Mouse (Mus musculus) Patski (cell line): ENCODE measurements around the gene Plekhd1. TPM values are rescaled to one million over a fixed set of nuclear protein-coding genes. Genes with fewer than 3 reads are reported as not detected.
A peak's percentile ranks its signal among the peaks of the same experiment; 100 is the strongest.

Experiments
- ATAC-seq: fragments of 100-300 bp; one replicate; pipeline ENCODE4 v1.8.0; 2021
- CTCF ChIA-PET: fragments of 350-600 bp; sonication (Branson Sonifier 250); formaldehyde crosslinking; loops from one replicate; lab custom pipeline; 2022; ENCODE audit warnings: inconsistent platforms; lab: Charles Lee
- POLR2A ChIA-PET: fragments of 350-600 bp; sonication (Branson Sonifier 250); formaldehyde crosslinking; loops from one replicate; lab custom pipeline; 2022; ENCODE audit warnings: antibody characterized with exemption, inconsistent platforms; lab: Charles Lee
- DNase-seq: peaks from one replicate; pipeline ENCODE4 v3.0.0-alpha.2; 2011; ENCODE audit warnings: low read depth, low spot score
- H3K27me3 ChIP-seq: fragments of 371-371 bp; one replicate; pipeline ENCODE4 v1.5.1; 2021
- CTCF ChIP-seq: fragments of 100-300 bp; IDR thresholded peaks from one replicate; pipeline ENCODE4 v1.5.1; 2021
- in situ Hi-C: fragments of 300-500 bp; cut with MboI; formaldehyde crosslinking; loops from 3 replicates; pipeline ENCODE4 v1.11.1; 2018; ENCODE audit warnings: low pct_unique_long_range_greater_than_20kb, mixed read lengths
- polyA plus RNA-seq: library from polyadenylated mRNA; unstranded; gene quantifications from one replicate; pipeline ENCODE4 v1.2.3, GENCODE M21; 2021

The Plekhd1 gene
- polyA plus RNA-seq, 1 experiment from 2014 or later, result not detected

DNA sequence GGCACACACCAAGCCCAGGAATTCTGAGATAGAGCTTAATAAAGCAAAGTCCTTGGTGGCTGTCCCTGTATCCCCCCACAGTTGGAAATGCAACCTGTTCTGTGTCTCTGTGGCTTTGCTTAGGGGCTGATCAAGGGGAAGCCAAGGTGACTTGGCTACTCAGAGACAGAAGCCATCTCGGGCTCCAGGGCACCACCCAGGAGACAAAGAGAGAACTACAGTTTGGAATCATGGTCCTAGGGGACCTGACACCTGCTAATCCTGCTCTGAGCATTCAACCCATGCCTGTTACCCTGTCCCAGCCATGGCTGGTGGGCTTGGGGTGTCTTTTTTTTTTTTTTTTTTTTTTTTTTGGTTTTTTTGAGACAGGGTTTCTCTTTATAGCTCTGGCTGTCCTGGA lies 35.8 kb downstream of the Plekhd1 start:
- CTCF ChIA-PET, result no interaction called here
- H3K27me3 ChIP-seq, result no peaks in the 10 kb centered on the region
- POLR2A ChIA-PET, result no interaction called here
- TF ChIP-seq CTCF, result no peak
- DNase-seq (no peak), ATAC-seq (no peak)
- in situ Hi-C loops, result loop anchor here (5.0 kb wide), 1 partner anchor 34 kb away; the partner anchor contains the start of gene Ccdc177

DNA sequence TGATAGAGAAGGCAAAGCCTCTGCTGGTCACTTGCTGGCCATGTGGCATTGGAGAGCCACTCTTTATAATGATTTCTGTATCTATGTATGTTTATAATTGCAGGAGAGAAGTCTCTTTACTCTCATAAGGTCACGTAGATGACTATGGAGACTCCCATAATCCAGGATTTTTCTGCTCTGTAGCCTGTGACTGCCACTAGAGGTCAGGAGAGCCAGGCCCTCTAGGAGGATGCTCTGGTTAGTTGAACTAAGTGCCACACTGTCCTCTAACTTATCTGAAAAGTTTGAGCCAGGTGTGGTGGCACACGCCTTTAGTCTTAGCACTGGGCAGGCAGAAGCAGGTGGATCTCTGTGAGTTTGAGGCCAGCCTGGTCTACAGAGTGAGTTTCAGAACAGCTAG lies 36.4 kb downstream of the Plekhd1 start:
- DNase-seq (no peak), ATAC-seq (no peak)
- CTCF ChIA-PET, result no interaction called here
- in situ Hi-C loops, result loop anchor here (5.0 kb wide), 1 partner anchor 33 kb away; the partner anchor contains the start of gene Ccdc177
- POLR2A ChIA-PET, result no interaction called here
- TF ChIP-seq CTCF, result peak; percentile 70
- no peaks in the 10 kb centered on the region for H3K27me3 ChIP-seq

DNA sequence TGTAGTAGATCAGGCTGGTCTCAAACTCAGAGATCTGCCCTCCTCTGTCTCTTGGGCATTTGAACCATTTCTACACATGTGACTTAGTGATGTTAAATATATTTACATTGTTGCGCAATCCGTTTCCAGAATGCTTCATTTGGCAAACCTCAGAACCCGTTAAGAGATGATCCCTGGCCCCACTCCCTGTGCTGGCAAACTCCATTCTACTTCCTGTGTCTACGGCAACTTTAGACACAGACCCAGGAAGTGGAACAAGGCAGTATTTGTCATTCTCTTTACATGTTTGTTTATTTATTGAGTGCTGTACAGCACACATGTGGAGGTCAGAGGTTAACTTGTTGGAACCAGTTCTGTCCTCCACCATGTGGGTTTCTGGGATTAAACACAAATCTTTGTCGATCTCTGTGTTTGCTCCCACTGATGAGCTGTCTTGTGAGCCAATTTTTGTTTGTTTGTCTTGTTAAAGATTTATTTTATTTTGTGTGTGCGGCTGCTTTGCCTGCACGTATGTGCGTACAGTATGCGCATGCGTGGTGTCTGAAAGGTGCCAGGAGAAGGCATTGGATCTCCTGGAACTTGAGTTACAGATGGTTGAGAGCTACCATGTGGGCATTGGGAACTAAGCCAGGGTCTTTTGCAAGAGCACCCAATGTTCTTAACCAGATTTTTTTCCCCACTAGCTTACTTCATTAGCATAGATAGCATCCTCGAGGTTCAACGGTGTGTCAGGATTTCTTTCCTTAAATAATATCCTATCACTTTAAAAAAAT lies 37.6 kb downstream of the Plekhd1 start:
- no peak for DNase-seq
- no peak for TF ChIP-seq CTCF
- ChIA-PET POLR2A (no interaction called here), CTCF (interaction anchor here (1.7 kb wide), 1 partner anchor 19 kb away, joined by 5 read pairs; no protein-coding TSS in a partner anchor)
- in situ Hi-C loops, result loop anchor here (5.0 kb wide), 1 partner anchor 32 kb away; the partner anchor contains the start of gene Ccdc177
- no peaks in the 10 kb centered on the region for H3K27me3 ChIP-seq
- ATAC-seq, result no peak

DNA sequence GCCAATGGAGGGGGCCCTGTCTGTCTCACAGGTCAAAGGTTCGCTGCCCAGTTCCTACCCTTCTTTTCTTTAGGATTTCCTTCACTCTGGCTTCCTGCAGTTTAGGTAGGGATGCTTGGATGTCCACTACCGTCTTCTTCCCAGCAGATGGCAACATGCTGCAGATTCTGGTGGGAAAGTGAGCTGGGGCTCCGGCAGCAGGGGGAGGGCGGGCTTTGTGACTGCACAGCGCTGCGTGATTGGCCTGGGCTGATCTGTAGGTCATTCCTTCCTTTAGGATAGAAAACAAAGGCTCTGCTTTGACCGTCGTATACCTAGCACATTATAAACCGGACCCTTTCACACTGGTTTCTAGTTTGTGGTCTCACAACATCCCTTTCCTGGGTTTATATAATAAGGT lies 38.2 kb downstream of the Plekhd1 start:
- ATAC-seq (peak; percentile 77), DNase-seq (no peak)
- ChIA-PET POLR2A (no interaction called here), CTCF (interaction anchor here (1.6 to 1.7 kb wide), 2 partner anchors 18 to 29 kb away, joined by 4 to 5 read pairs; partner anchors contain the start of gene Ccdc177)
- in situ Hi-C loops, result no loop called here
- no peaks in the 10 kb centered on the region for H3K27me3 ChIP-seq
- peak; percentile 82 for TF ChIP-seq CTCF

DNA sequence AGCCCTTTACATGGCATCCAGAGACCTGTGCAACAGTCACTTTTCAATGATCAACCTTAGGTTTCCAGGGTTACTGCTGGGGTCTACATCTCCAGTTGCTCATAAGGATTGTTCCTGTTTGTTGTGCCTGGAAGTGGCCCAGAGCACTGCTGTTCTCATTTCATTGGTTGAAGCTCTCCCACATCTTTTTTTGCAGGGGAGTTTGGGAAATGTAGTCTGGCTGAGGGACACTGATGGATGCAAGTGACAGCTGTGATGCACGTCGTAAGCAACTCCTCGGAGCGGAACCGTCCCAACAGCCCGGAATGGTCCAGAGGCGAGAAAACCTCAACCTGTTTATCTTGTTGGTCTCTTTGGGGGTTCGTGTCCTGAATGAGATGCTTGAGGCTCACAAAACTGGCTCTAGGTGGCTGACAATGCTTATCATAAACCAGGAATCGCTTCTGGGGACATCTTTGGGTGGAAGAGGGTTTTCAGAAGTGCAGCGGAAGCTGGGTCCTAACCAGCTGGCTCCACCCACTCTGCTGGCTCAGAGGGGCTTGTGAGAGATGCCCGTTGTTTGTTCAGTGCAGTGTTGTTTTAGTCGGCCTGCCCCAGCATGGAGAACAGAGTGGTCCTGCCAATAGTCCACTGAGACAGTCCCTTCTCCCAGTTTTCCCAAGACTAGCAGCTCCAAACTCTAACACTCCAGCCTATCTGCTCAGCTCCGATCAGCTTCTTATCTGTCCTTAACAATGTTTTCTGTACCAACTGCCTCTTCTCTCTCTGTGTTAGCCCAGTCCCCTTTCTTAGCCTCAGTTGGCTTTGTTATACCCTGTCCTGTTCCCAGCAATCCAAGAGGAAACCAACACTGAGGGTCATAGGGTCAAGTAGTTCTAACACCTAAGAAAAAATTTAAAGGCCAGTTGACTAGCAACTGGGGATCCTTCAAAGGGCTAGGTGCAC lies 42.4 kb downstream of the Plekhd1 start:
- CTCF ChIA-PET, result interaction anchor here (1.5 kb wide), 1 partner anchor 46 kb away, joined by 3 read pairs; no protein-coding TSS in a partner anchor

DNA sequence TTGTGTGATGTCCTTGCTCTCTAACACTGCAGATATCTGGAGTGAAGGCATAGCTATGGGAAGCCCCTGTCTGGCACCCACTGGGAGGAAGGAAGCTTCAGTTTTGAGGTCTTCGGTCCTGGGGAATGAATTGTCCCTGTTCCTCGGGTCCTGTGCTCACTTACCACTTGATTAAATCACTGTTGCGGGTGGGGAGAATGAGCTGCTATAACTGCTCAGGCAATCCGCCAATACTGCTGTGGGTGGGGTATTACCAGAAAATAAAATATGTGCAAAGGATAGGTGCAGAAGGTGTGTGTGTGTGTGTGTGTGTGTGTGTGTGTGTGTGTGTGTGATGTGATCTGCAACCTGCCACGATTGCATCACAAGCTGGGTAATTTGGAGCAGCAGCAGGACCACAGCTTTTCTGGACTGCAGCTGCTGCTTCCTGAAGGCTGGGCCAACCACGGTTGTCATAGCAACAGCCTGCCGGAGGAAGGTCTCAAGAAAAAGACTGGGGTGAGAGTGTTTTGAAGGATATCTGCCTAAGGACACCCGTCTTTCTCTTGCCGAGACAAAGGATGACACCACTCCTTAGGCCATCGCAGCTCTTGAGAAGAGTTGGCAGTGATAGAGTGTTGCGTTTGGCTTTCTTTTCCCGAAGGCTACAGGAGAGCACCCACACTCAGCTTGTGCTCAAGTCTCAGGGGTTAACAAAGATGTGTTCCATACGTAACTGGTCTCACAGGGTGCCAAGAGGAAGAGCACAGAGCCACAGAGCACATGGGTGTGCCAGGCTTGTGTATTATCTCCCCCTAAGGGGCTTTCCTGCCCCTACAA lies 44.3 kb downstream of the Plekhd1 start:
- TF ChIP-seq CTCF, result no peak
- DNase-seq, result no peak
- H3K27me3 ChIP-seq, result no peaks in the 10 kb centered on the region
- ChIA-PET POLR2A (no interaction called here), CTCF (interaction anchor here (1.2 to 1.5 kb wide), 4 partner anchors 10 to 157 kb away, joined by 3 to 4 read pairs (median 3); no protein-coding TSS in a partner anchor)
- in situ Hi-C loops, result no loop called here
- ATAC-seq, result no peak

More for the DNA sequence above, 42.4 kb downstream of the Plekhd1 start:
- DNase-seq, result no peak
- no peaks in the 10 kb centered on the region for H3K27me3 ChIP-seq
- ATAC-seq, result no peak
- in situ Hi-C loops, result no loop called here
- TF ChIP-seq CTCF, result no peak
- POLR2A ChIA-PET, result no interaction called here

- CTCF ChIA-PET, result interaction anchor here (1.3 kb wide), 2 partner anchors 10 to 156 kb away, joined by 3 to 4 read pairs; no protein-coding TSS in a partner anchor
- in situ Hi-C loops, result no loop called here
Observed at GRCm38 (mm10) chr12:80737283-80737600, 44.9 kb downstream of the Plekhd1 start.

GRCm38 (mm10) chr12:80739482-80739881 lies 47.1 kb downstream of the Plekhd1 start:
- peak; percentile 68 for TF ChIP-seq CTCF

More at GRCm38 (mm10) chr12:80737283-80737600, 44.9 kb downstream of the Plekhd1 start:
- POLR2A ChIA-PET, result no interaction called here
- ATAC-seq, result no peak
- H3K27me3 ChIP-seq, result no peaks in the 10 kb centered on the region
- no peak for TF ChIP-seq CTCF
- no peak for DNase-seq

GRCm38 (mm10) chr12:80744614-80745013 lies 52.2 kb downstream of the Plekhd1 start:
- CTCF ChIA-PET, result no interaction called here
- no peak for TF ChIP-seq CTCF
- in situ Hi-C loops, result no loop called here
- no peak for DNase-seq
- no peaks in the 10 kb centered on the region for H3K27me3 ChIP-seq
- no peak for ATAC-seq
- POLR2A ChIA-PET, result no interaction called here

More at GRCm38 (mm10) chr12:80739482-80739881, 47.1 kb downstream of the Plekhd1 start:
- DNase-seq (no peak), ATAC-seq (no peak)
- no peaks in the 10 kb centered on the region for H3K27me3 ChIP-seq
- in situ Hi-C loops, result no loop called here
- ChIA-PET POLR2A (no interaction called here), CTCF (interaction anchor here (1.6 kb wide), 1 partner anchor 10 kb away, joined by 4 read pairs; no protein-coding TSS in a partner anchor)
